In the genomic region with DNA sequence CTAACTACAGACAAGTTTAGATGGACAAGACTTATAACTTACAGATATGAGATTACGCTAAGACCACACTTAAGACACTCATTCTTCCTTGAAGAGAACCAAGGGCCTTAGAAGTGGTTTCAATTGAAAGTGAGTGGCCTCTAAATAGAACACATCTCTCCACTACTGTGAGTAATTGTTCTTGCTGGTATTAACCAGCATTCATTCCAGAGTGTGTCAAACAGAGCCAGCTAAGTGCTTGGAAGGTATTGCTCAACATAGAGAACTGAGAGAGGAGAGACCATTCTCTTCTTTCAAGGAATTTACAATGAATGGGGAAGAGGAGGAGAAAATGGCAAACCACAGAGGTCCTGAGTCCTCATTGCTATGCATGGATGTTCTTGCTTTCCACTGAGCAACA, we compare ENCODE assay signal across 22 mouse cellular contexts. TPM values are rescaled to one million over a fixed set of nuclear protein-coding genes. Genes with fewer than 3 reads are reported as not detected.
DNase-seq lines count a peak whose midpoint lies in the region; ATAC-seq and TF ChIP-seq lines count a peak whose summit lies in the region.
"Had no signal": no experiment of that assay in that cellular context is flagged by ENCODE, and none has a peak within 500 bp of the region (broad histone marks: within the 10 kb centered on the region; RNA-seq: fewer than 3 reads in every experiment).

No protein-coding gene starts in this region.

- no peaks in the 10 kb centered on the region for H3K36me3 ChIP-seq in liver, embryonic 11.5 days (ENCODE audit: control insufficient read depth, insufficient read depth, low read length)
- no peaks in the 10 kb centered on the region for H3K36me3 ChIP-seq in lung, postnatal 0 days (ENCODE audit: insufficient read depth, low read length)
- no peaks in the 10 kb centered on the region for H3K36me3 ChIP-seq in liver, embryonic 13.5 days
- H3K36me3 ChIP-seq: embryonic facial prominence, embryonic 13.5 days; G1E; heart, embryonic 15.5 days; hindbrain, embryonic 10.5 days; hindbrain, embryonic 15.5 days had no signal

- TF ChIP-seq EP300 in lung, postnatal 0 days (IDR thresholded peaks at IDR 0.05): peak; percentile 99

- no peak overlapping the region for H3K4me3 ChIP-seq in liver, embryonic 11.5 days (ENCODE audit: low read depth, low read length)
- no peak overlapping the region for H3K4me3 ChIP-seq in lung, postnatal 0 days (ENCODE audit: low read depth, low read length)
- H3K4me3 ChIP-seq in lung, adult 2 months (replicated peaks; ENCODE audit: extremely low read depth, low read depth, low read length): no peak overlapping the region
- no peak overlapping the region for H3K4me3 ChIP-seq in liver, embryonic 13.5 days (replicated peaks)
- H3K4me3 ChIP-seq: embryonic facial prominence, embryonic 13.5 days; forebrain, embryonic 13.5 days; gastrocnemius, adult 2 months; heart, embryonic 10.5 days; heart, embryonic 15.5 days; hindbrain, embryonic 10.5 days; hindbrain, embryonic 15.5 days had no signal

- no peak for TF ChIP-seq CTCF in lung, postnatal 0 days (IDR thresholded peaks at IDR 0.05)
- TF ChIP-seq CTCF in lung, adult 2 months (IDR thresholded peaks at IDR 0.05; ENCODE audit: insufficient read depth, low read length): no peak

- H3K9me3 ChIP-seq in liver, embryonic 11.5 days (ENCODE audit: control insufficient read depth, low read length): peaks cover 3% of the 10 kb centered on the region; the same call in 1 of the 2 replicates
- no peaks in the 10 kb centered on the region for H3K9me3 ChIP-seq in lung, postnatal 0 days (ENCODE audit: low read length)
- H3K9me3 ChIP-seq in liver, embryonic 13.5 days (replicated peaks): peaks cover 8% of the 10 kb centered on the region
- H3K9me3 ChIP-seq: heart, embryonic 15.5 days; hindbrain, embryonic 15.5 days had no signal

- ATAC-seq in liver, embryonic 11.5 days (replicated peaks; ENCODE audit: low FRiP score): no peak
- ATAC-seq in lung, postnatal 0 days: peak; percentile 91
- ATAC-seq in liver, embryonic 13.5 days (ENCODE audit: low read depth): no peak
- ATAC-seq: CD4-positive, CD25-positive, alpha-beta regulatory T cell, adult 4 months; forebrain, embryonic 13.5 days had no signal

- no peak for TF ChIP-seq POLR2A in lung, adult 2 months (IDR thresholded peaks at IDR 0.05; ENCODE audit: borderline replicate concordance, extremely low read depth, low read depth, low read length)

- 90% methylated on average over 1 of the region's 1 CpGs for WGBS in liver, embryonic 11.5 days
- 74% methylated on average over 1 of the region's 1 CpGs for WGBS in lung, postnatal 0 days
- WGBS in lung, adult 2 months: 75% methylated on average over 1 of the region's 1 CpGs
- 88% methylated on average over 1 of the region's 1 CpGs for WGBS in liver, embryonic 13.5 days (ENCODE audit: insufficient replicate concordance)

- peaks cover 20% of the 10 kb centered on the region for H3K4me1 ChIP-seq in liver, embryonic 11.5 days (replicated peaks; ENCODE audit: control insufficient read depth, insufficient read depth, low read length)
- peaks cover 7% of the 10 kb centered on the region; the same call in 1 of the 2 replicates for H3K4me1 ChIP-seq in lung, postnatal 0 days (ENCODE audit: insufficient read depth, low read depth, low read length)
- peaks cover 8% of the 10 kb centered on the region for H3K4me1 ChIP-seq in lung, adult 2 months (ENCODE audit: control insufficient read depth, insufficient read depth, low read length)
- H3K4me1 ChIP-seq in liver, embryonic 13.5 days (replicated peaks): peaks cover 57% of the 10 kb centered on the region
- H3K4me1 ChIP-seq: embryonic facial prominence, embryonic 13.5 days; heart, embryonic 15.5 days; hindbrain, embryonic 15.5 days had no signal

- H3K4me2 ChIP-seq in liver, embryonic 11.5 days: no peak overlapping the region
- no peak overlapping the region for H3K4me2 ChIP-seq in lung, postnatal 0 days (replicated peaks; ENCODE audit: low read depth, low read length)
- no peak overlapping the region for H3K4me2 ChIP-seq in liver, embryonic 13.5 days
- H3K4me2 ChIP-seq: embryonic facial prominence, embryonic 13.5 days; forebrain, embryonic 13.5 days; heart, embryonic 15.5 days; hindbrain, embryonic 15.5 days had no signal

- peak overlapping the region; percentile 91; the same call in 1 of the 2 replicates for H3K27ac ChIP-seq in liver, embryonic 11.5 days (ENCODE audit: low read depth, low read length)
- H3K27ac ChIP-seq in lung, postnatal 0 days (ENCODE audit: low read length): no peak overlapping the region
- peak overlapping the region; percentile 91 for H3K27ac ChIP-seq in liver, embryonic 13.5 days
- H3K27ac ChIP-seq: embryonic facial prominence, embryonic 13.5 days; forebrain, embryonic 13.5 days; gastrocnemius, adult 2 months; heart, embryonic 10.5 days; heart, embryonic 15.5 days; hindbrain, embryonic 10.5 days; hindbrain, embryonic 15.5 days had no signal

- no peak for DNase-seq in liver, embryonic 11.5 days (ENCODE audit: low spot score)
- DNase-seq in liver: no peak
- DNase-seq in lung, postnatal 0 days (ENCODE audit: low spot score): peak; percentile 92
- no peak for DNase-seq in lung, adult 2 months
- no peak for DNase-seq in liver, embryonic 13.5 days
- peak; percentile 80 for DNase-seq in lung, postnatal 36 days
- no peak for DNase-seq in gastrocnemius, postnatal 10 days
- no peak for DNase-seq in kidney, postnatal 25 days
- DNase-seq: adrenal gland, adult 2 months; adrenal gland, postnatal 25 days; B cell, adult 2 months; gastrocnemius, adult 2 months; gastrocnemius, postnatal 36 days; heart, adult 18-20 months had no signal

- no peaks in the 10 kb centered on the region for H3K27me3 ChIP-seq in liver, embryonic 11.5 days (replicated peaks; ENCODE audit: control insufficient read depth, insufficient read depth, low read length)
- H3K27me3 ChIP-seq in lung, postnatal 0 days (replicated peaks; ENCODE audit: insufficient read depth, low read length): no peaks in the 10 kb centered on the region
- no peaks in the 10 kb centered on the region for H3K27me3 ChIP-seq in liver, embryonic 13.5 days
- H3K27me3 ChIP-seq: embryonic facial prominence, embryonic 13.5 days; forebrain, embryonic 13.5 days; heart, embryonic 15.5 days; hindbrain, embryonic 15.5 days had no signal

- H3K9ac ChIP-seq in liver, embryonic 11.5 days (ENCODE audit: low read depth, low read length): no peak overlapping the region
- H3K9ac ChIP-seq in lung, postnatal 0 days (replicated peaks; ENCODE audit: low read depth): no peak overlapping the region
- no peak overlapping the region for H3K9ac ChIP-seq in liver, embryonic 13.5 days
- H3K9ac ChIP-seq: embryonic facial prominence, embryonic 13.5 days; forebrain, embryonic 13.5 days; heart, embryonic 15.5 days; hindbrain, embryonic 15.5 days had no signal

RNA-seq across cellular contexts. Expression of a gene that starts 21.0 kb away (rescaled TPM):
- 96.2 and 97.3 TPM in 2 replicates for polyA plus RNA-seq in liver, embryonic 11.5 days (2014; fragmentation: Nextera tagmentation; extraction: Ambion mirVana)
- polyA plus RNA-seq in lung, postnatal 0 days (2015; fragmentation: Nextera tagmentation; extraction: Ambion mirVana): 275 and 288 TPM in 2 replicates
- 79.3 and 84.0 TPM in 2 replicates for polyA plus RNA-seq in lung, adult 2 months (2012; rRNA removed)
- polyA plus RNA-seq in liver, embryonic 13.5 days (2015; fragmentation: Nextera tagmentation; extraction: Ambion mirVana): 55.6 and 63.1 TPM in 2 replicates
- 10 to 100 TPM; 24.0 to 24.9 TPM for total RNA-seq in gastrocnemius, postnatal 10 days (2021)

Comparison
In these comparisons a context has a peak if more than half of its experiments do, and no peak if none do; other contexts are left out.
1. DNase-seq: peak in lung, postnatal 0 days (single experiment) and lung, postnatal 36 days (single experiment); none in liver, embryonic 11.5 days (single experiment), liver (single experiment), lung, adult 2 months (single experiment), liver, embryonic 13.5 days (single experiment), gastrocnemius, postnatal 10 days (single experiment) and kidney, postnatal 25 days (0 of 2).